Mouse (Mus musculus): ENCODE measurements around the gene Cwh43. TPM values are rescaled to one million over a fixed set of nuclear protein-coding genes. Genes with fewer than 3 reads are reported as not detected.
"Not testable (repeated sequence)": the region's sequence is repeated elsewhere in the genome, so short reads cannot be mapped to it uniquely, and the experiment has no call there.

The Cwh43 gene
- polyA plus RNA-seq, 1 experiment from 2014 or later = not detected

- Histone ChIP-seq H3K9ac (no peak overlapping the region), H3K4me2 (no peak overlapping the region), H3K27me3 (ENCODE audit: insufficient read depth, low read length) (no peaks in the 10 kb centered on the region), H3K27ac (ENCODE audit: low read depth) (no peak overlapping the region), H3K36me3 (ENCODE audit: insufficient read depth) (no peaks in the 10 kb centered on the region), H3K9me3 (ENCODE audit: low read depth, low read length) (no peaks in the 10 kb centered on the region), H3K4me1 (ENCODE audit: insufficient read depth) (no peaks in the 10 kb centered on the region), H3K4me3 (ENCODE audit: low read depth, low read length) (no peak overlapping the region)
- DNase-seq (peak; percentile 9), ATAC-seq (ENCODE audit: insufficient read depth) (no peak)
- WGBS = 73% methylated on average over 20 of the region's 20 CpGs
- TF ChIP-seq CTCF (IDR thresholded peaks at IDR 0.05; ENCODE audit: low read depth) = no peak
Measured at GRCm38 (mm10) chr5:73474412-73475405, 68.8 kb downstream of the Cwh43 start.

GRCm38 (mm10) chr5:73480700-73481099 lies 74.8 kb downstream of the Cwh43 start, which contains the start of gene Dcun1d4:
Gene Dcun1d4, plus strand, starts transcription at chr5:73481000.
- Histone ChIP-seq H3K4me1 (ENCODE audit: insufficient read depth) (no peaks in the 10 kb centered on the region), H3K9me3 (ENCODE audit: low read depth, low read length) (no peaks in the 10 kb centered on the region), H3K9ac (no peak within 1 kb of the TSS), H3K4me3 (ENCODE audit: low read depth, low read length) (no peak within 1 kb of the TSS), H3K36me3 (ENCODE audit: insufficient read depth) (no peaks in the 10 kb centered on the region), H3K27ac (ENCODE audit: low read depth) (no peak within 1 kb of the TSS), H3K4me2 (no peak within 1 kb of the TSS), H3K27me3 (ENCODE audit: insufficient read depth, low read length) (no peaks in the 10 kb centered on the region)
- no peak for TF ChIP-seq CTCF (IDR thresholded peaks at IDR 0.05; ENCODE audit: low read depth)
- DNase-seq (no peak), ATAC-seq (ENCODE audit: insufficient read depth) (no peak)
- WGBS = 73% methylated on average over 7 of the region's 7 CpGs

- Histone ChIP-seq H3K9ac (no peak overlapping the region), H3K4me3 (ENCODE audit: low read depth, low read length) (no peak overlapping the region), H3K9me3 (ENCODE audit: low read depth, low read length) (no peaks in the 10 kb centered on the region), H3K36me3 (ENCODE audit: insufficient read depth) (no peaks in the 10 kb centered on the region), H3K27me3 (ENCODE audit: insufficient read depth, low read length) (no peaks in the 10 kb centered on the region), H3K27ac (ENCODE audit: low read depth) (no peak overlapping the region), H3K4me1 (ENCODE audit: insufficient read depth) (no peaks in the 10 kb centered on the region), H3K4me2 (no peak overlapping the region)
- 81% methylated on average over 7 of the region's 7 CpGs for WGBS
- no peak for TF ChIP-seq CTCF (IDR thresholded peaks at IDR 0.05; ENCODE audit: low read depth)
- no peak for DNase-seq
- ATAC-seq (ENCODE audit: insufficient read depth) = no peak
Measured at GRCm38 (mm10) chr5:73481401-73481800, 75.5 kb downstream of the Cwh43 start.

- H3K4me2 ChIP-seq; H3K9me3 ChIP-seq (ENCODE audit: low read depth, low read length); H3K27me3 ChIP-seq (ENCODE audit: insufficient read depth, low read length); ATAC-seq (ENCODE audit: insufficient read depth); H3K27ac ChIP-seq (ENCODE audit: low read depth); H3K4me3 ChIP-seq (ENCODE audit: low read depth, low read length); H3K36me3 ChIP-seq (ENCODE audit: insufficient read depth); DNase-seq; H3K9ac ChIP-seq; H3K4me1 ChIP-seq (ENCODE audit: insufficient read depth): not testable (repeated sequence)
- WGBS = 88% methylated on average over 1 of the region's 1 CpGs
Measured at GRCm38 (mm10) chr5:73482381-73482780, 76.5 kb downstream of the Cwh43 start.

DNA sequence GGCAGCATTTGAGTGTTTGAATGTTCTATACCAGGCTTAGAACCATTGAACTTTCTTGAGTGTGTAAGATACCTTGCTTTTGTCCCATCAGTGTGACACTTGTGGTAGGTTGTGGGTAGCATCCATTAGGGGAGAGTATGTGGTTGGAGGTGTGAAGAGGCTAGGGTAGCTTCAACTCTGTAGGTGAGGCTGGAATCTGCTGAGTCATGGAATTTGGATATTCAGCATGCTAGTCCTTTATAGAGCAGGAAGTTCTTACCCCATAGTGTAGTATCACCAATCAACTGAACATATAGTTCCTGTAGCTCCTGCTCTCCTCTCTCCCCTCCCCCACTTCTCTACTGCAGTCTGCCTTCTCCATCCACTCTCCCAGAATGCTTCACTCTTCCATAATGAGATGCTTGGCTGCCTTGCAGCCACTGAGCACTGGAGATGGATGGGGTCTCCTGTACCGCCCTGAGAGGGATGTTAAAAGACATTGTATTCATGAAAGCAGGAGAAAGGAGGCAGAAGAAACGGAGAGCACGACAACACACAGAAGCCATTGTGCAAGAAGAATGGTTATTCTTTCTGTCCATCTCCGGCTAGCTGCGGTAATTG lies 78.2 kb downstream of the Cwh43 start:
- no peak for DNase-seq
- Histone ChIP-seq H3K27ac (ENCODE audit: low read depth) (no peak overlapping the region), H3K36me3 (ENCODE audit: insufficient read depth) (no peaks in the 10 kb centered on the region), H3K4me2 (no peak overlapping the region), H3K4me3 (ENCODE audit: low read depth, low read length) (no peak overlapping the region), H3K27me3 (ENCODE audit: insufficient read depth, low read length) (no peaks in the 10 kb centered on the region), H3K4me1 (ENCODE audit: insufficient read depth) (no peaks in the 10 kb centered on the region), H3K9me3 (ENCODE audit: low read depth, low read length) (no peaks in the 10 kb centered on the region), H3K9ac (no peak overlapping the region)
- WGBS = 74% methylated on average over 5 of the region's 5 CpGs
- ATAC-seq (ENCODE audit: insufficient read depth) = no peak
- TF ChIP-seq CTCF (IDR thresholded peaks at IDR 0.05; ENCODE audit: low read depth) = no peak

DNA sequence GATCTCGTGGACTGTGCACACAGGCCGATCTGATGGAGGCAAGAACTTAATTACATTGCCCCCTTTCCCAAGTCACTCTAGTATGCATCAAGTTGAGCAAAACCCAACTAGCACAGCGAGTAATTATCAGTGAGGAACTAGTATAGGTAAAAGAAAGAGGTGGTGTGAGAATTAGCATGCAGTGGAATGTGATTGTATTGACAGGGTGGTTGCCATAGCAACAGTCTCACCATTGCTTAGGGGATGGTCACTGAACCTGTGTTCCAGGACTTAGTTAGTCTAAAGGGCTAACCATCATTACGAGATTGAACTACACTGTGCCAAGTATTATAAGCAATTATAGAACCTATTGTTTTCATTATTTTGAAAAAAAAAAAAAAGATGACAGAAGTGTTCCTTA lies 80.6 kb downstream of the Cwh43 start:
- Histone ChIP-seq H3K9me3 (ENCODE audit: low read depth, low read length) (no peaks in the 10 kb centered on the region), H3K36me3 (ENCODE audit: insufficient read depth) (no peaks in the 10 kb centered on the region), H3K4me1 (ENCODE audit: insufficient read depth) (no peaks in the 10 kb centered on the region), H3K27me3 (ENCODE audit: insufficient read depth, low read length) (no peaks in the 10 kb centered on the region), H3K9ac (no peak overlapping the region), H3K4me2 (no peak overlapping the region), H3K27ac (ENCODE audit: low read depth) (no peak overlapping the region), H3K4me3 (ENCODE audit: low read depth, low read length) (no peak overlapping the region)
- no peak for ATAC-seq (ENCODE audit: insufficient read depth)
- no peak for TF ChIP-seq CTCF (IDR thresholded peaks at IDR 0.05; ENCODE audit: low read depth)
- 55% methylated on average over 4 of the region's 4 CpGs for WGBS
- no peak for DNase-seq

DNA sequence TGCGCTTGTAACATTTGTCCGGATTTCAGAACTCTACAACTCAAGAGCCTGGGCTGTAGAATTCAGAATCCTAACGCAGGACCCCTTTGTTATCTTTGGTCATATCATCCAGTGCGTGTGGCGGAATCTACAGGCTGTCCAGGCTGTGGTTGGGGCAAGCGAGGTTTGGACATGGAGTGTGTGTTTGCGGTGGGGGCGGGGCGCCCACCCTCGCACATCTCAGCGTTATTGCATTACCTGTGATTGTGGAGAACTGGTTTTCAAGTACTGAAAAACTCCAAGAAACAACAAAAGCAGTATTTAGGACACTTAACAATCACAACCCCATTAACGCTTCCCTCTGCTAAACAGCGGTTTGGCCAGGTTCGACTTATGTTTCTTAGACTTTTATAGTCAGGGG lies 84.0 kb downstream of the Cwh43 start:
- Histone ChIP-seq H3K36me3 (ENCODE audit: insufficient read depth) (no peaks in the 10 kb centered on the region), H3K4me2 (peak overlapping the region; percentile 96), H3K9me3 (ENCODE audit: low read depth, low read length) (no peaks in the 10 kb centered on the region), H3K27me3 (ENCODE audit: insufficient read depth, low read length) (no peaks in the 10 kb centered on the region), H3K4me1 (ENCODE audit: insufficient read depth) (no peaks in the 10 kb centered on the region), H3K4me3 (ENCODE audit: low read depth, low read length) (peak overlapping the region; percentile 79), H3K9ac (peak overlapping the region; percentile 65), H3K27ac (ENCODE audit: low read depth) (peak overlapping the region; percentile 91)
- WGBS = 4% methylated on average over 14 of the region's 14 CpGs
- ATAC-seq (ENCODE audit: insufficient read depth) (no peak), DNase-seq (peak; percentile 43)
- TF ChIP-seq CTCF (IDR thresholded peaks at IDR 0.05; ENCODE audit: low read depth) = no peak
